Mouse (Mus musculus) bone marrow macrophage, adult 2 months (primary cell): ENCODE measurements around the gene Brd2.

Source experiments
- CTCF ChIP-seq: IDR thresholded peaks from 2 replicates; pipeline ENCODE4 v1.5.1; 2012; ENCODE audit warnings: low read depth, mild to moderate bottlenecking, low read length, moderate library complexity
- POLR2A ChIP-seq: IDR thresholded peaks from 2 replicates; pipeline ENCODE4 v1.6.1; 2012; ENCODE audit warnings: mild to moderate bottlenecking, low read depth, low read length, borderline replicate concordance

DNA sequence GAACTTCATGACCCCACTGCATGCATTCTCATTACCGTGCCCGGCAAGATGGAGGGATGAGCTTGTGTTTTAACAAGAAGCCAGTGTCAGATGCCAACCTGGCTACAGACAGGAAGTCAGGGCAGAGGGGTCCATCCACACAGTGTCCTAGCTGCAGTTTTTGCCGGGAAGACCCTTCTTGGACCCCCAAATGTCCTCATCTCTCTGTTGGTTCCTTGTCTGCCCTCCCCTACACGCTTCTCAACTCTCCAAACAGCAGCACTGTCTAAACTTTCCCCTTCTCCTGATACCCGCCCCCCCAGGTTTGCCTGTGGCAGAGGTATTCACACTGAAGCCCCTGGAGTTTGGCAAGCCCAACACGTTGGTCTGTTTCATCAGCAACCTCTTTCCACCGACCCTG, 15.2 kb upstream of the Brd2 start:
- TF ChIP-seq CTCF (no peak), POLR2A (no peak)
